Mouse (Mus musculus): ENCODE results near the gene Zmynd19.

GRCm38 (mm10) chr2:24925284-24925683 lies 24.3 kb upstream of the Zmynd19 start:
- TF ChIP-seq POLR2A (IDR thresholded peaks at IDR 0.05; ENCODE audit: low read depth, low read length) (no peak), CTCF (conservative IDR thresholded peaks at IDR 0.05; ENCODE audit: insufficient read depth, insufficient read length, low read depth, low read length) (no peak)
